Mouse (Mus musculus) hindbrain, embryonic 10.5 days (tissue): ENCODE results near the gene Unc79. TPM values are rescaled to one million over a fixed set of nuclear protein-coding genes. Genes with fewer than 3 reads are reported as not detected.

Experiments used
- DNase-seq: peaks from one replicate; pipeline ENCODE4 v3.0.0-alpha.2; 2017; ENCODE audit warnings: low spot score
- H3K27ac ChIP-seq: fragments of 300-500 bp; sonication (generic); 2 replicates; pipeline ENCODE4 v1.5.1; 2016; ENCODE audit warnings: mild to moderate bottlenecking, moderate library complexity
- H3K27me3 ChIP-seq: fragments of 300-500 bp; sonication (generic); 2 replicates; pipeline ENCODE4 v1.6.1; 2016; ENCODE audit warnings: mild to moderate bottlenecking; ENCODE audit not compliant: poor library complexity, insufficient read depth, severe bottlenecking
- H3K36me3 ChIP-seq: fragments of 300-500 bp; sonication (generic); 2 replicates; pipeline ENCODE4 v1.6.1; 2016; ENCODE audit warnings: mild to moderate bottlenecking, moderate library complexity
- H3K4me1 ChIP-seq: fragments of 300-500 bp; sonication (generic); replicated peaks from 2 replicates; pipeline ENCODE4 v1.6.1; 2016; ENCODE audit warnings: mild to moderate bottlenecking
- H3K4me3 ChIP-seq: fragments of 300-500 bp; sonication (generic); 2 replicates; pipeline ENCODE4 v1.5.1; 2016; ENCODE audit warnings: mild to moderate bottlenecking, moderate library complexity
- H3K9me3 ChIP-seq: fragments of 300-500 bp; sonication (generic); 2 replicates; pipeline ENCODE4 v1.6.1; 2016; ENCODE audit warnings: mild to moderate bottlenecking, moderate library complexity
- WGBS: fragments of 180-500 bp; shearing (Covaris S2); methylation state at CpG from one replicate; pipeline ENCODE4 v1.1.7; 2016; 5-methylcytosine and 5-hydroxymethylcytosine counted together
- polyA plus RNA-seq: library from polyadenylated mRNA; unstranded; fragments of >200 nt; fragmentation: Nextera tagmentation; extraction: Ambion mirVana; gene quantifications from 2 replicates; pipeline ENCODE4 v1.2.1, GENCODE M21; 2016

Unc79 gene
- polyA plus RNA-seq, 1 experiment from 2014 or later, result 1.6 TPM

DNA sequence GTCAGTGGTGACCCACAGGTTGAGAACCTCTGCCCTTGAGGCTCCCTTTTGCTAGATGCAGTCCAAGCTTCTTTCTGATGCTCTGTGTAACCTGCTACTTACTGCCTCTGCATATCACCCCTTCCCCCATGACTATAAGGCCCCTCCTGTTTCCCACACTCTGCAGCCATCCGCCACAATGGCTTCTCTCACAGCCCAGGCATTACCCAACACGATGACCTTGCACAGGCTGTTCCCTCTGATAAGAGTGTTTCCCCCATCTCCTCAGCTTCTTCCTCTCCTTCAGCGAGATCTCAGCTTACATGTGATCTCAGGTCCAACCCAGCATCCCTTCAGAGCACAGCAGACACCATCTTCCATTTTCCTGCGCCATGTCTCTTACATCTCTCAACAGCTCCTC lies 280.4 kb downstream of the Unc79 start:
- no peak overlapping the region for H3K27ac ChIP-seq
- DNase-seq, result no peak
- H3K4me1 ChIP-seq, result peaks cover 9% of the 10 kb centered on the region
- H3K27me3 ChIP-seq, result no peaks in the 10 kb centered on the region
- H3K9me3 ChIP-seq, result no peaks in the 10 kb centered on the region
- H3K4me3 ChIP-seq, result no peak overlapping the region
- 91% methylated on average over 4 of the region's 4 CpGs for WGBS
- no peaks in the 10 kb centered on the region for H3K36me3 ChIP-seq

Other genes starting within 250 kb of the Unc79 start
- 20.5 and 29.2 TPM in 2 replicates for gene Itpk1, start 243.9 kb upstream of the Unc79 start, polyA plus RNA-seq
- gene Moap1, start 205.2 kb upstream of the Unc79 start, polyA plus RNA-seq, result 34.4 and 37.9 TPM in 2 replicates
- 11.1 and 11.5 TPM in 2 replicates for gene Tmem251, start 205.1 kb upstream of the Unc79 start, polyA plus RNA-seq
- gene Gm28051, start 191.1 kb upstream of the Unc79 start, polyA plus RNA-seq, result not detected in 2 replicates
- gene Gon7, start 191.1 kb upstream of the Unc79 start, polyA plus RNA-seq, result 44.7 and 49.0 TPM in 2 replicates
- gene Ubr7, start 190.9 kb upstream of the Unc79 start, polyA plus RNA-seq, result 52.3 and 62.8 TPM in 2 replicates
- 29.0 and 29.8 TPM in 2 replicates for gene Gm20604, start 190.2 kb upstream of the Unc79 start, polyA plus RNA-seq
- 15.9 TPM in 2 replicates for gene Btbd7, start 70.4 kb upstream of the Unc79 start, polyA plus RNA-seq
- not detected in 2 replicates for gene Cox8c, start 49.5 kb upstream of the Unc79 start, polyA plus RNA-seq